Mouse (Mus musculus): Measurements from ENCODE around the gene Gm21953. TPM values are rescaled to one million over a fixed set of nuclear protein-coding genes. Genes with fewer than 3 reads are reported as not detected.
"Not testable (repeated sequence)": the region's sequence is repeated elsewhere in the genome, so short reads cannot be mapped to it uniquely, and the experiment has no call there.

Gm21953 gene
- polyA plus RNA-seq (2012; rRNA removed): not detected in 2 replicates

DNA sequence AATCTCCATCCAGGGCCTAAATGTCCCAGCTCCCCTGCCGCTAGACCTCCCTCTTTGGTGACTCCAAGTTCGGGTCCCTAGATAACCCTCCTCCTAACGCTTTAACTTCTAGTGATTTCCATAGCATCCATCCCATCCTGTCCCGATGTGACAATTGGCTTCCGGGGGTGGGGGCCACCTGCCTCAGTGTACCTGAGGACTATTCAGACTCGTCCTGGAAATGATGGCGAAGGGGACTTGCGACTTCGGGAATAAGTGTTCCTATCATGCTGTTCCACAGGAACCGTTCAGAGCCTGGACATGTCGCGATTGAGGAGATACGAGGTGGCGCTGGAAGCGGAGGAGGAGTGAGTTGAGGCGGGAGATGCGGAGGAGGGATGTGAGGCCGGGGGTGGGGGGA lies at the start of gene Gm21953:
Gene Gm21953 (plus strand): TSS at position 301 of the 400 bp plus-strand sequence.
- DNase-seq (ENCODE audit: low read depth): not testable (repeated sequence)

DNA sequence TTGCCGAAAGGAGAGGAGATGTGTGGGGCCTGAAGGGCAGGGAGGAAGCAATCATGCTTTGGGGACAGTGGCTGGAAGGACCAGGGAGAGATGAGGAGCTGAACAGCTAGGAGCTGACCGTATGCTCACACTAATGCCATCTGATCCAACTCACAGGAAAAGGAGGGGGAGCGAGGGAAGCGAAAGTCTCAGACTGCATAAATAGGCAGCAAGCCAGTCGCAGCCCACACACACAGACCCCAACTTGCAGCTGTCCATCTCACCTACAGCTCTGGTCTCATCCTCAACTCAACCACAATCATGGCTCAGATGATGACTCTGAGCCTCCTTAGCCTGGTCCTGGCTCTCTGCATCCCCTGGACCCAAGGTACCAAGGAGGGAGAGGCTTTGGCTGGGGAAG lies 38.6 kb upstream of the Gm21953 start, which contains the start of gene Ccl21b:
Gene Ccl21b (plus strand): TSS at position 301 of the 400 bp plus-strand sequence.
- not testable (repeated sequence) for DNase-seq (ENCODE audit: low read depth)

GRCm38 (mm10) chr4:42318034-42318433 lies 24.0 kb downstream of the Gm21953 start, which contains the start of gene Fam205a3:
TSS of gene Fam205a3 (plus strand) at chr4:42318334.
- DNase-seq (ENCODE audit: low read depth): not testable (repeated sequence)

Other genes with a start within 250 kb of the Gm21953 start
- not detected in 2 replicates for gene Gm3893, start 203.1 kb upstream of the Gm21953 start, polyA plus RNA-seq (2012; rRNA removed)
- not detected in 2 replicates for gene Gm13304, start 179.4 kb upstream of the Gm21953 start, polyA plus RNA-seq (2012; rRNA removed)
- 1.2 and 2.1 TPM in 2 replicates for gene Gm13306, start 140.8 kb upstream of the Gm21953 start, polyA plus RNA-seq (2012; rRNA removed)
- gene Gm13305, start 125.7 kb upstream of the Gm21953 start, polyA plus RNA-seq (2012; rRNA removed): 0.14 and 0.18 TPM in 2 replicates
- gene Gm10600, start 53.6 kb upstream of the Gm21953 start, polyA plus RNA-seq (2012; rRNA removed): not detected in 2 replicates
- gene Ccl21b, start 38.5 kb upstream of the Gm21953 start, polyA plus RNA-seq (2012; rRNA removed): not detected in 2 replicates
- gene Fam205a3, start 24.1 kb downstream of the Gm21953 start, polyA plus RNA-seq (2012; rRNA removed): 1.1 TPM in 1 of 2 replicates, not detected in the other
- gene Gm21586, start 145.1 kb downstream of the Gm21953 start, polyA plus RNA-seq (2012; rRNA removed): not detected in 2 replicates
- 0.58 and 0.96 TPM in 2 replicates for gene Gm2163, start 172.5 kb downstream of the Gm21953 start, polyA plus RNA-seq (2012; rRNA removed)
- gene Fam205a2, start 233.9 kb downstream of the Gm21953 start, polyA plus RNA-seq (2012; rRNA removed): 1.1 TPM in 1 of 2 replicates, not detected in the other

All from brain, embryonic 14.5 days (tissue).